Mouse (Mus musculus): ENCODE data around the gene Ahnak2. TPM values are rescaled to one million over a fixed set of nuclear protein-coding genes. Genes with fewer than 3 reads are reported as not detected.
A peak's percentile ranks its signal among the peaks of the same experiment; 100 is the strongest.

The Ahnak2 gene
- polyA plus RNA-seq, 1 experiment from 2014 or later: 3.7 TPM

GRCm38 (mm10) chr12:112840209-112841086 is 38.0 kb upstream of the Ahnak2 start:
- Histone ChIP-seq H3K9me3 (ENCODE audit: control insufficient read depth, low read length) (no peaks in the 10 kb centered on the region), H3K4me1 (ENCODE audit: control insufficient read depth, insufficient read depth, low read depth, low read length) (no peaks in the 10 kb centered on the region), H3K27ac (ENCODE audit: low read depth, low read length) (no peak overlapping the region), H3K36me3 (ENCODE audit: control insufficient read depth, insufficient read depth, low read length) (no peaks in the 10 kb centered on the region), H3K27me3 (replicated peaks; ENCODE audit: control insufficient read depth, insufficient read depth, low read length) (no peaks in the 10 kb centered on the region), H3K4me2 (ENCODE audit: low read length) (no peak overlapping the region), H3K4me3 (ENCODE audit: low read length) (no peak overlapping the region), H3K9ac (ENCODE audit: low read depth, low read length) (no peak overlapping the region)
- 84% methylated on average over 25 of the region's 25 CpGs for WGBS
- no peak for ATAC-seq

- no peak for ATAC-seq
- Histone ChIP-seq H3K9me3 (ENCODE audit: control insufficient read depth, low read length) (no peaks in the 10 kb centered on the region), H3K27ac (ENCODE audit: low read depth, low read length) (no peak overlapping the region), H3K9ac (ENCODE audit: low read depth, low read length) (no peak overlapping the region), H3K36me3 (ENCODE audit: control insufficient read depth, insufficient read depth, low read length) (no peaks in the 10 kb centered on the region), H3K27me3 (replicated peaks; ENCODE audit: control insufficient read depth, insufficient read depth, low read length) (no peaks in the 10 kb centered on the region), H3K4me3 (ENCODE audit: low read length) (no peak overlapping the region), H3K4me2 (ENCODE audit: low read length) (no peak overlapping the region), H3K4me1 (ENCODE audit: control insufficient read depth, insufficient read depth, low read depth, low read length) (peaks cover 11% of the 10 kb centered on the region)
- WGBS: 77% methylated on average over 2 of the region's 2 CpGs
These were observed 32.6 kb upstream of the Ahnak2 start for GRCm38 (mm10) chr12:112835046-112835445.

GRCm38 (mm10) chr12:112833527-112833926 is 31.1 kb upstream of the Ahnak2 start:
- no peak overlapping the region for H3K27ac ChIP-seq (ENCODE audit: low read depth, low read length)
- WGBS: 94% methylated on average over 6 of the region's 6 CpGs
- no peak for ATAC-seq
- no peak overlapping the region for H3K4me2 ChIP-seq (ENCODE audit: low read length)
- no peaks in the 10 kb centered on the region for H3K9me3 ChIP-seq (ENCODE audit: control insufficient read depth, low read length)
- H3K4me3 ChIP-seq (ENCODE audit: low read length): no peak overlapping the region
- peaks cover 11% of the 10 kb centered on the region for H3K4me1 ChIP-seq (ENCODE audit: control insufficient read depth, insufficient read depth, low read depth, low read length)
- no peaks in the 10 kb centered on the region for H3K36me3 ChIP-seq (ENCODE audit: control insufficient read depth, insufficient read depth, low read length)
- H3K27me3 ChIP-seq (replicated peaks; ENCODE audit: control insufficient read depth, insufficient read depth, low read length): no peaks in the 10 kb centered on the region
- no peak overlapping the region for H3K9ac ChIP-seq (ENCODE audit: low read depth, low read length)

- H3K4me3 ChIP-seq (ENCODE audit: low read length): no peak overlapping the region
- no peak overlapping the region for H3K4me2 ChIP-seq (ENCODE audit: low read length)
- ATAC-seq: no peak
- WGBS: 95% methylated on average over 5 of the region's 5 CpGs
- no peaks in the 10 kb centered on the region for H3K9me3 ChIP-seq (ENCODE audit: control insufficient read depth, low read length)
- no peaks in the 10 kb centered on the region for H3K27me3 ChIP-seq (replicated peaks; ENCODE audit: control insufficient read depth, insufficient read depth, low read length)
- H3K9ac ChIP-seq (ENCODE audit: low read depth, low read length): no peak overlapping the region
- H3K36me3 ChIP-seq (ENCODE audit: control insufficient read depth, insufficient read depth, low read length): 0 out of 2 replicates have a peak, but pooled peaks cover 2% of the 10 kb centered on the region
- H3K4me1 ChIP-seq (ENCODE audit: control insufficient read depth, insufficient read depth, low read depth, low read length): peaks cover 22% of the 10 kb centered on the region
- no peak overlapping the region for H3K27ac ChIP-seq (ENCODE audit: low read depth, low read length)
These were observed 30.0 kb upstream of the Ahnak2 start for GRCm38 (mm10) chr12:112832411-112832810.

GRCm38 (mm10) chr12:112830570-112830969 is 28.1 kb upstream of the Ahnak2 start:
- Histone ChIP-seq H3K27me3 (replicated peaks; ENCODE audit: control insufficient read depth, insufficient read depth, low read length) (no peaks in the 10 kb centered on the region), H3K36me3 (ENCODE audit: control insufficient read depth, insufficient read depth, low read length) (0 out of 2 replicates have a peak, but pooled peaks cover 2% of the 10 kb centered on the region), H3K9ac (ENCODE audit: low read depth, low read length) (peak overlapping the region; percentile 69), H3K9me3 (ENCODE audit: control insufficient read depth, low read length) (no peaks in the 10 kb centered on the region), H3K4me3 (ENCODE audit: low read length) (peak overlapping the region; percentile 62), H3K4me2 (ENCODE audit: low read length) (peak overlapping the region; percentile 74), H3K27ac (ENCODE audit: low read depth, low read length) (no peak overlapping the region), H3K4me1 (ENCODE audit: control insufficient read depth, insufficient read depth, low read depth, low read length) (peaks cover 30% of the 10 kb centered on the region)
- ATAC-seq: no peak
- 86% methylated on average over 3 of the region's 3 CpGs for WGBS

GRCm38 (mm10) chr12:112830141-112830540 is 27.7 kb upstream of the Ahnak2 start:
- 37% methylated on average over 2 of the region's 2 CpGs for WGBS
- ATAC-seq: no peak
- Histone ChIP-seq H3K9ac (ENCODE audit: low read depth, low read length) (peak overlapping the region; percentile 69), H3K36me3 (ENCODE audit: control insufficient read depth, insufficient read depth, low read length) (0 out of 2 replicates have a peak, but pooled peaks cover 2% of the 10 kb centered on the region), H3K4me1 (ENCODE audit: control insufficient read depth, insufficient read depth, low read depth, low read length) (peaks cover 30% of the 10 kb centered on the region), H3K4me2 (ENCODE audit: low read length) (peak overlapping the region; percentile 74), H3K4me3 (ENCODE audit: low read length) (peak overlapping the region; percentile 62), H3K27ac (ENCODE audit: low read depth, low read length) (peak overlapping the region; percentile 55), H3K9me3 (ENCODE audit: control insufficient read depth, low read length) (no peaks in the 10 kb centered on the region), H3K27me3 (replicated peaks; ENCODE audit: control insufficient read depth, insufficient read depth, low read length) (no peaks in the 10 kb centered on the region)

- H3K27ac ChIP-seq (ENCODE audit: low read depth, low read length): peak within 1 kb of the TSS; percentile 94
- under 1% methylated on average over 47 of the region's 72 CpGs for WGBS
- H3K4me3 ChIP-seq (ENCODE audit: low read length): peak within 1 kb of the TSS; percentile 62
- H3K4me1 ChIP-seq (ENCODE audit: control insufficient read depth, insufficient read depth, low read depth, low read length): peaks cover 30% of the 10 kb centered on the region
- H3K9ac ChIP-seq (ENCODE audit: low read depth, low read length): peak within 1 kb of the TSS; percentile 90
- H3K36me3 ChIP-seq (ENCODE audit: control insufficient read depth, insufficient read depth, low read length): 0 out of 2 replicates have a peak, but pooled peaks cover 2% of the 10 kb centered on the region
- peak within 1 kb of the TSS; percentile 81 for H3K4me2 ChIP-seq (ENCODE audit: low read length)
- H3K9me3 ChIP-seq (ENCODE audit: control insufficient read depth, low read length): no peaks in the 10 kb centered on the region
- ATAC-seq: peak; percentile 98
- H3K27me3 ChIP-seq (replicated peaks; ENCODE audit: control insufficient read depth, insufficient read depth, low read length): no peaks in the 10 kb centered on the region
These were observed 26.9 kb upstream of the Ahnak2 start, which contains the start of gene Cdca4 for GRCm38 (mm10) chr12:112829244-112829864. Gene Cdca4 (minus strand): TSS chr12:112829423.

- Histone ChIP-seq H3K9me3 (ENCODE audit: control insufficient read depth, low read length) (no peaks in the 10 kb centered on the region), H3K4me2 (ENCODE audit: low read length) (peak overlapping the region; percentile 81), H3K36me3 (ENCODE audit: control insufficient read depth, insufficient read depth, low read length) (0 out of 2 replicates have a peak, but pooled peaks cover 2% of the 10 kb centered on the region), H3K9ac (ENCODE audit: low read depth, low read length) (peak overlapping the region; percentile 90), H3K27ac (ENCODE audit: low read depth, low read length) (peak overlapping the region; percentile 94), H3K27me3 (replicated peaks; ENCODE audit: control insufficient read depth, insufficient read depth, low read length) (no peaks in the 10 kb centered on the region), H3K4me3 (ENCODE audit: low read length) (peak overlapping the region; percentile 62), H3K4me1 (ENCODE audit: control insufficient read depth, insufficient read depth, low read depth, low read length) (peaks cover 33% of the 10 kb centered on the region)
- peak; percentile 82 for ATAC-seq
- 1% methylated on average over 32 of the region's 51 CpGs for WGBS
These were observed 26.2 kb upstream of the Ahnak2 start for GRCm38 (mm10) chr12:112828501-112829243.

All from hindbrain, embryonic 16.5 days (tissue).